Mouse (Mus musculus): ENCODE results near the gene Ncoa7. TPM values are rescaled to one million over a fixed set of nuclear protein-coding genes. Genes with fewer than 3 reads are reported as not detected.
A peak's percentile ranks its signal among the peaks of the same experiment; 100 is the strongest.
"Not testable (repeated sequence)": the region's sequence is repeated elsewhere in the genome, so short reads cannot be mapped to it uniquely, and the experiment has no call there.

The Ncoa7 gene
- polyA plus RNA-seq, 2 experiments, result 7.6 to 9.0 TPM

- no peak for TF ChIP-seq POLR2A (IDR thresholded peaks at IDR 0.05; ENCODE audit: borderline replicate concordance, extremely low read depth, insufficient read depth, insufficient read length)
- 77% methylated on average over 5 of the region's 5 CpGs for WGBS
Observed at GRCm38 (mm10) chr10:30786103-30786754, 16.9 kb downstream of the Ncoa7 start.

DNA sequence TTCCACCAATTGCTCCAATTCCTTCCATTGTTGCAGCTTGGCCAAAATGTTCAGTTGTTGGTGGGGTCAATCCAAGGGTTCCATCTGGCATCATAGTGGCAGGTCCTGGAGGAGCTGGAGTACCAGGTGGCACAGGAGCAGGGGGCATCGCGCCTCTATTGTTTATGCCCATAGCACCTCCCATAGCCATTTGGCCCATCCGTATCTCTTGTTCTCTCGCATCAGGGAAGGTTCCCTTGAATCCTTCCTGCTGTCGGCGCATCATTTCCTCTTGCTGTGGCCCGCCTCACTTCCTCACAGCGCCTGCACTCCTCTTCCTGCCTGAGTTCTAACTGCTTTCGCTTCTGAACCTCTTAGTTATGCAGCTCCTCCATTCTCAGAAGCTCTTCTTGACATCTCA is 22.2 kb downstream of the Ncoa7 start:
- H3K9me3 ChIP-seq (ENCODE audit: control insufficient read depth, low read length); H3K27me3 ChIP-seq (ENCODE audit: control insufficient read depth, insufficient read depth, low read length); H3K4me3 ChIP-seq (replicated peaks; ENCODE audit: low read length); ATAC-seq (ENCODE audit: low FRiP score, low read depth); H3K9ac ChIP-seq (ENCODE audit: low read depth, low read length, severe bottlenecking); H3K4me1 ChIP-seq (ENCODE audit: control insufficient read depth, insufficient read depth, low read length); DNase-seq (ENCODE audit: low spot score); H3K4me2 ChIP-seq (replicated peaks; ENCODE audit: low read depth, low read length, severe bottlenecking); H3K36me3 ChIP-seq (ENCODE audit: control insufficient read depth, insufficient read depth, low read length); H3K27ac ChIP-seq (replicated peaks; ENCODE audit: low read depth, low read length): not testable (repeated sequence)
- WGBS, result 95% methylated on average over 9 of the region's 9 CpGs

More at GRCm38 (mm10) chr10:30786103-30786754, 16.9 kb downstream of the Ncoa7 start:
- Histone ChIP-seq H3K27me3 (ENCODE audit: control insufficient read depth, insufficient read depth, low read length) (no peaks in the 10 kb centered on the region), H3K9ac (ENCODE audit: low read depth, low read length, severe bottlenecking) (no peak overlapping the region), H3K36me3 (ENCODE audit: control insufficient read depth, insufficient read depth, low read length) (no peaks in the 10 kb centered on the region), H3K9me3 (ENCODE audit: control insufficient read depth, low read length) (no peaks in the 10 kb centered on the region), H3K4me1 (ENCODE audit: control insufficient read depth, insufficient read depth, low read length) (no peaks in the 10 kb centered on the region), H3K4me3 (replicated peaks; ENCODE audit: low read length) (no peak overlapping the region), H3K27ac (replicated peaks; ENCODE audit: low read depth, low read length) (no peak overlapping the region), H3K4me2 (replicated peaks; ENCODE audit: low read depth, low read length, severe bottlenecking) (no peak overlapping the region)
- no peak for ATAC-seq (ENCODE audit: low FRiP score, low read depth)
- DNase-seq (ENCODE audit: low spot score), result no peak

DNA sequence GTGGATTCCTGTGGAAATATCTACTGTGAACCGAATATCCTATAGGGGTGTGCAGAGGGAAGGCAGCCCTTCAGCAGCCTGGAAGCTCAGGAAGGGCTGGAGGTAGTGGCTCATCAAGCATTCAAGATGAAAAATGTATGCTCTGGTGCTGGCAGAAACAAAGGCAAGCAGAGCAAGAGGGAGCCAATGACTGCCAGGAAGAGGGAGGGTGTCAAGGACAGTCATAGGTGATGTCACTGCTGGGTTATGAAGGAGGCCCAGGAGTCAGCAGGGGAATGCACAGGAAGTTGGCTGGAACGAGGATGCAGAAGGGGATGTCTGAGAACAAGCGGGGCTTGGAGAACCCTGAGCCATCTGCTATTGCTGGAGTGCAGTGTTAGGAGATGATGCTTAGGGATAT is 24.9 kb downstream of the Ncoa7 start:
- H3K27ac ChIP-seq (replicated peaks; ENCODE audit: low read depth, low read length), result no peak overlapping the region
- H3K9ac ChIP-seq (ENCODE audit: low read depth, low read length, severe bottlenecking), result no peak overlapping the region
- H3K27me3 ChIP-seq (ENCODE audit: control insufficient read depth, insufficient read depth, low read length), result no peaks in the 10 kb centered on the region
- no peaks in the 10 kb centered on the region for H3K36me3 ChIP-seq (ENCODE audit: control insufficient read depth, insufficient read depth, low read length)
- no peak overlapping the region for H3K4me2 ChIP-seq (replicated peaks; ENCODE audit: low read depth, low read length, severe bottlenecking)
- 63% methylated on average over 3 of the region's 3 CpGs for WGBS
- ATAC-seq (ENCODE audit: low FRiP score, low read depth) (no peak), DNase-seq (ENCODE audit: low spot score) (peak; percentile 9)
- H3K9me3 ChIP-seq (ENCODE audit: control insufficient read depth, low read length), result no peaks in the 10 kb centered on the region
- no peak for TF ChIP-seq POLR2A (IDR thresholded peaks at IDR 0.05; ENCODE audit: borderline replicate concordance, extremely low read depth, insufficient read depth, insufficient read length)
- no peaks in the 10 kb centered on the region for H3K4me1 ChIP-seq (ENCODE audit: control insufficient read depth, insufficient read depth, low read length)
- H3K4me3 ChIP-seq (replicated peaks; ENCODE audit: low read length), result no peak overlapping the region

GRCm38 (mm10) chr10:30775987-30776386 is 27.1 kb downstream of the Ncoa7 start:
- Histone ChIP-seq H3K27me3 (ENCODE audit: control insufficient read depth, insufficient read depth, low read length) (no peaks in the 10 kb centered on the region), H3K4me1 (ENCODE audit: control insufficient read depth, insufficient read depth, low read length) (no peaks in the 10 kb centered on the region), H3K36me3 (ENCODE audit: control insufficient read depth, insufficient read depth, low read length) (no peaks in the 10 kb centered on the region), H3K4me2 (replicated peaks; ENCODE audit: low read depth, low read length, severe bottlenecking) (no peak overlapping the region), H3K27ac (replicated peaks; ENCODE audit: low read depth, low read length) (no peak overlapping the region), H3K9ac (ENCODE audit: low read depth, low read length, severe bottlenecking) (no peak overlapping the region), H3K4me3 (replicated peaks; ENCODE audit: low read length) (no peak overlapping the region), H3K9me3 (ENCODE audit: control insufficient read depth, low read length) (no peaks in the 10 kb centered on the region)
- no peak for TF ChIP-seq POLR2A (IDR thresholded peaks at IDR 0.05; ENCODE audit: borderline replicate concordance, extremely low read depth, insufficient read depth, insufficient read length)
- WGBS, result 79% methylated on average over 2 of the region's 2 CpGs
- no peak for ATAC-seq (ENCODE audit: low FRiP score, low read depth)
- no peak for DNase-seq (ENCODE audit: low spot score)

- Histone ChIP-seq H3K4me3 (replicated peaks; ENCODE audit: low read length) (no peak overlapping the region), H3K36me3 (ENCODE audit: control insufficient read depth, insufficient read depth, low read length) (no peaks in the 10 kb centered on the region), H3K4me2 (replicated peaks; ENCODE audit: low read depth, low read length, severe bottlenecking) (no peak overlapping the region), H3K9ac (ENCODE audit: low read depth, low read length, severe bottlenecking) (no peak overlapping the region), H3K4me1 (ENCODE audit: control insufficient read depth, insufficient read depth, low read length) (no peaks in the 10 kb centered on the region), H3K27me3 (ENCODE audit: control insufficient read depth, insufficient read depth, low read length) (no peaks in the 10 kb centered on the region), H3K27ac (replicated peaks; ENCODE audit: low read depth, low read length) (no peak overlapping the region), H3K9me3 (ENCODE audit: control insufficient read depth, low read length) (no peaks in the 10 kb centered on the region)
- WGBS, result 69% methylated on average over 5 of the region's 5 CpGs
- no peak for TF ChIP-seq POLR2A (IDR thresholded peaks at IDR 0.05; ENCODE audit: borderline replicate concordance, extremely low read depth, insufficient read depth, insufficient read length)
- ATAC-seq (ENCODE audit: low FRiP score, low read depth) (no peak), DNase-seq (ENCODE audit: low spot score) (no peak)
Observed at GRCm38 (mm10) chr10:30775568-30775967, 27.6 kb downstream of the Ncoa7 start.

GRCm38 (mm10) chr10:30774396-30774795 is 28.7 kb downstream of the Ncoa7 start:
- H3K36me3 ChIP-seq (ENCODE audit: control insufficient read depth, insufficient read depth, low read length), result no peaks in the 10 kb centered on the region
- H3K27ac ChIP-seq (replicated peaks; ENCODE audit: low read depth, low read length), result no peak overlapping the region
- TF ChIP-seq POLR2A (IDR thresholded peaks at IDR 0.05; ENCODE audit: borderline replicate concordance, extremely low read depth, insufficient read depth, insufficient read length), result no peak
- DNase-seq (ENCODE audit: low spot score) (no peak), ATAC-seq (ENCODE audit: low FRiP score, low read depth) (no peak)
- H3K4me2 ChIP-seq (replicated peaks; ENCODE audit: low read depth, low read length, severe bottlenecking), result no peak overlapping the region
- no peaks in the 10 kb centered on the region for H3K27me3 ChIP-seq (ENCODE audit: control insufficient read depth, insufficient read depth, low read length)
- no peaks in the 10 kb centered on the region for H3K9me3 ChIP-seq (ENCODE audit: control insufficient read depth, low read length)
- WGBS, result 85% methylated on average over 2 of the region's 2 CpGs
- H3K4me1 ChIP-seq (ENCODE audit: control insufficient read depth, insufficient read depth, low read length), result no peaks in the 10 kb centered on the region
- no peak overlapping the region for H3K9ac ChIP-seq (ENCODE audit: low read depth, low read length, severe bottlenecking)
- no peak overlapping the region for H3K4me3 ChIP-seq (replicated peaks; ENCODE audit: low read length)
